Mouse (Mus musculus): ENCODE data around the gene Gstk1. TPM values are rescaled to one million over a fixed set of nuclear protein-coding genes. Genes with fewer than 3 reads are reported as not detected.

The Gstk1 gene
- total and polyA plus RNA-seq, 3 experiments = 87.1 to 167 (median 139) TPM

DNA sequence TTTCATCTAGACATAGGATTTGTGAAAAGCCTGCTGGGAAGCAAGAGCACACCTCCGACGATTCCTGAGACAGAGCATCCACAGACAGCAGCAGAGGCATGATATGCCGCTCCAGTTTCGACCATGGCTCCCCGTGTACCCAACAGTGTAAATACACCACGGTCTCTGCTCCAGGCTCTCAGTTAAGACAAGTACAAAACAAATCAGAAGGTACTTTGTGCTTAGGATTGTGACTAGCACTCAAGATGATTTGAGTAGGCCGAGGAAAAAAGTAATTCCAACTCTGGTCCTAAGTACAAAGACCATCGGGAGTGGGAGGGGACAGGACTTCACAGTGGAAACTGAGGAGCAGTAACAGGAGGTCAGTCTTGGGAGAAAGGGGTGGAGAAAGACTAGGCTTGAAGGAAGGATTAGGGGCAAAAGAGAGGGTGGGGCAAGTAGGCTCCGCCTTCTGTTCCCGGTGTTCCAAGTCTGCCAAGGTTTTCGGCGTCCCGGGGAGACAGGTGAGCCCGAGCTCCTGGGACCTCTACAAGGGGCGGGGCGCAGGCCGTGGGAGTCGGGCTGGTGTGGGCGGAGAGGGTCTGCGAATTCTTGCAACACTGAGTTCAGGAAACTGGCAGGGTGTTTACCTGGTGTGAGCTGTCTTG is 15.9 kb downstream of the Gstk1 start, which contains the start of gene Tmem139:
Gene Tmem139, plus strand, starts transcription at position 447 of the 647 bp plus-strand sequence.
- WGBS = 22% methylated on average over 20 of the region's 20 CpGs

DNA sequence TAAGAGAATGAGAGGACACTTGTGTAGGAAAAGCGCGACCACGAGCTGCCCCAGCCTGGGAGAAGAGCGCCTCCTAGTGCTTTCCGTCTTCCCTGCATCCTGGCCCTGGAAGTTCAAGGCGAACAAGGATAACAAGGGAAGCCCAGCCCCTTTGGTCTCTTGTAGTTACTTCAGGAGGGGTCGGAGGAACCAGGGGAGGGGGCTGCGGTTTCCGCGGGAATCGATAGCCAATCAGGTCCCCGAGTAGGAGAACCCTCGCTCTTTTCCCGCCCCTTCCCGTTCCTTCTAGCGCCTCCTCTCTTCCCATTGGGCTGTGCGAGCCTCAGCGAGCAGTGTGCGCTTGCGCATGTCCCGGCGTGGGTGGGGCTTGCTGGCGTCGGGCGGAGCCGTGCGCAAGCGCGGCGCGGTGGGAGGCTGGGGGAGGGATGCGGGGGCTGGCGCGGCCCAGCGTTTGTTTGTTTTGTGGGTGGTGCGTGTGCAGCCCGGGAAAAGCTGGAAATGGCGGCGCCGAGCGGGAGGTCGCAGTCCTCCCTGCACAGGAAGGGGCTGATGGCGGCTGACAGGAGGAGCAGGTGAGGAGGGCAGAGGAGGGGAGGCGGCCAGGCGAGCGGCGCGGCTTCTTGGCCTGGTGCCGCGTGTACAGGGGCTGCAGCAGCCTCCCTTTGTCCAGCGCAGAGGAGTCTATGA is 19.0 kb downstream of the Gstk1 start, which contains the start of gene Casp2:
Gene Casp2, plus strand, starts transcription at position 360 of the 687 bp plus-strand sequence.
- peak within 1 kb of the TSS; percentile 97 for H3K4me3 ChIP-seq
- intact Hi-C loops (cut with DNase I) = loop anchor here (1.0 to 10.0 kb wide), 6 partner anchors 19 to 500 kb away; partner anchors contain the start of genes Gstk1 and Zyx
- peaks cover 2% of the 10 kb centered on the region for H3K4me1 ChIP-seq (ENCODE audit: control insufficient read depth, insufficient read depth, low read length)
- peak within 1 kb of the TSS; percentile 95 for H3K9ac ChIP-seq (ENCODE audit: low read depth, low read length)
- peak; percentile 98 for DNase-seq
- TF ChIP-seq EP300 (IDR thresholded peaks at IDR 0.05; ENCODE audit: insufficient read depth, low read depth, low read length) (peak; percentile 87; the same call in 1 of the 2 replicates), CTCF (IDR thresholded peaks at IDR 0.05) (peak; percentile 98; the same call in 1 of the 2 replicates), POLR2A (IDR thresholded peaks at IDR 0.05; ENCODE audit: insufficient read depth, low read depth, low read length) (peak; percentile 71)
- H3K36me3 ChIP-seq (ENCODE audit: control insufficient read depth, insufficient read depth, low read length) = peaks cover 9% of the 10 kb centered on the region
- no peaks in the 10 kb centered on the region for H3K79me2 ChIP-seq (replicated peaks; ENCODE audit: control insufficient read depth, insufficient read depth, low read length)
- peak within 1 kb of the TSS; percentile 98 for H3K27ac ChIP-seq
- H3K27me3 ChIP-seq (ENCODE audit: control insufficient read depth, insufficient read depth, low read length) = no peaks in the 10 kb centered on the region
- under 1% methylated on average over 50 of the region's 51 CpGs for WGBS

More for the DNA sequence above, 15.9 kb downstream of the Gstk1 start, which contains the start of gene Tmem139:
- Histone ChIP-seq H3K79me2 (replicated peaks; ENCODE audit: control insufficient read depth, insufficient read depth, low read length) (no peaks in the 10 kb centered on the region), H3K27me3 (ENCODE audit: control insufficient read depth, insufficient read depth, low read length) (no peaks in the 10 kb centered on the region), H3K27ac (no peak within 1 kb of the TSS), H3K36me3 (ENCODE audit: control insufficient read depth, insufficient read depth, low read length) (peaks cover 2% of the 10 kb centered on the region), H3K4me1 (ENCODE audit: control insufficient read depth, insufficient read depth, low read length) (peaks cover 2% of the 10 kb centered on the region), H3K4me3 (no peak within 1 kb of the TSS), H3K9ac (ENCODE audit: low read depth, low read length) (no peak within 1 kb of the TSS)
- TF ChIP-seq POLR2A (IDR thresholded peaks at IDR 0.05; ENCODE audit: insufficient read depth, low read depth, low read length) (no peak), CTCF (IDR thresholded peaks at IDR 0.05) (no peak), EP300 (IDR thresholded peaks at IDR 0.05; ENCODE audit: insufficient read depth, low read depth, low read length) (no peak)
- DNase-seq = no peak
- intact Hi-C loops (cut with DNase I) = loop anchor here (10.0 kb wide), 2 partner anchors 433 to 497 kb away; no protein-coding TSS in a partner anchor

DNA sequence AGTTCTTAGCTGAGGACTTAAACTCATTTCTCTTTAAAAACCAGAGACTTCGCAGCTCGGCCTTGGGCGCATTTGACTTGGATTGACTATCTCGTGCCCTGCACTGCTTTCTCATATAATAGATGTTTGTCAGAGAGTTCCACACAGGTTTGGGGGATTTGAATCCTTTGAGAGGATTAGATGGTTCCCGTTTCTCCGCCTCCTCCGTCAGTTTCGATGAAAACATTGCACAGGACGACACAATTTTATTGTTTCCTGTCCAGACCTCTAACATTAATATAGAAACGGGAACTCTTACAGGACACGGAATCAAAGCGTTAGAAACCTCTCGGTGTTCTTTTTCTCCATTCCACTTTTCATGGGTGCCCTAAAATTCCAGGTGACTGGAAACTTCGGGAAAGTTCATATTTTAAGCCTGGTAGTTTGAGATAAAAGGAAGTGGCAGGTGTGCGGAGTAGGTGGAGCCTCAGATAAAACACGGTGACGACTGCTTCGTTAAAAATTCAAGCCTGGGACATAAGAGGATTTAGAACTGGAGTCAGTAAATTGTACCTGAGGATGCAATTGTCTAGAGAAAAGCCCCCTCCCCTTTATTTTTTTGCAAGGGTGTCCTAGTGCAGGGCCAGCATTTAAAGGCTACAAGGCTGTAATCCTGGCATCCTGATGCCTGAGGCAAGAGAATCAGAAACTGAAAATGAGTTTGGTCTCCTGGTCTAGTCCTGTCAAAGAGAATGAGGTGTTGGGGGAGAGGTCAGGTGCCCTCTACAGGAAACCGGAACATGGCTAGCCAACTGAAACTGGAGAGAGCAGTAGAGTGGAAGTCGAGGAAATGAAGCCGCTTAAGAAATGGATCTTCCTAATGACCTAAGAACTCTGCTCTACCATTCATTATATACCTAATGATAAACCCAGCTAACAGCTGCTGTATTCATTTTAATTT is 19.9 kb downstream of the Gstk1 start:
- Histone ChIP-seq H3K4me3 (peak overlapping the region; percentile 97), H3K79me2 (replicated peaks; ENCODE audit: control insufficient read depth, insufficient read depth, low read length) (no peaks in the 10 kb centered on the region), H3K9ac (ENCODE audit: low read depth, low read length) (peak overlapping the region; percentile 95), H3K27me3 (ENCODE audit: control insufficient read depth, insufficient read depth, low read length) (no peaks in the 10 kb centered on the region), H3K36me3 (ENCODE audit: control insufficient read depth, insufficient read depth, low read length) (peaks cover 17% of the 10 kb centered on the region), H3K27ac (peak overlapping the region; percentile 98), H3K4me1 (ENCODE audit: control insufficient read depth, insufficient read depth, low read length) (peaks cover 2% of the 10 kb centered on the region)
- no peak for DNase-seq
- intact Hi-C loops (cut with DNase I) = loop anchor here (2.0 to 10.0 kb wide), 5 partner anchors 19 to 501 kb away; partner anchors contain the start of gene Zyx
- WGBS = under 1% methylated on average over 21 of the region's 21 CpGs
- TF ChIP-seq CTCF (IDR thresholded peaks at IDR 0.05) (no peak), POLR2A (IDR thresholded peaks at IDR 0.05; ENCODE audit: insufficient read depth, low read depth, low read length) (no peak), EP300 (IDR thresholded peaks at IDR 0.05; ENCODE audit: insufficient read depth, low read depth, low read length) (no peak)

DNA sequence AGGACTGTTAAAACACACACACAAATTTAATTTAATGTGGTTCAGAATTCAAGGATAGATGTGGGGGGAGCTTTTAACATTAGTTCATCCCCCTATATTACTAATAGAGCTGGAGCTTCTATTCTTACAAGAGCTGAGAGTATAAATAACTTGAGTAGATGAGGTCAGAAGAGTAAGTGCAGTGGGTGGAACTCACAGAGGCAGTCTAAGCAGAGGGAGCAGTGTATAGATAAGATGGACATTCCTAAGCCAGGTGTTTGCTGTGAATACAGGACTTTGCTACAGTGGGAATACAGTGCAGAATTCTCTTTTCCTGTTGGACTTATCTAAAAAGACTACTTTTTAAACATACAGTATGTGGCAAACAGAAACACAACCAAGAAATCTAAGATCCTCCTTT is 25.1 kb downstream of the Gstk1 start:
- H3K79me2 ChIP-seq (replicated peaks; ENCODE audit: control insufficient read depth, insufficient read depth, low read length) = no peaks in the 10 kb centered on the region
- TF ChIP-seq CTCF (IDR thresholded peaks at IDR 0.05) = no peak
- TF ChIP-seq POLR2A (IDR thresholded peaks at IDR 0.05; ENCODE audit: insufficient read depth, low read depth, low read length) = no peak
- no peak for TF ChIP-seq EP300 (IDR thresholded peaks at IDR 0.05; ENCODE audit: insufficient read depth, low read depth, low read length)
- no peak overlapping the region for H3K27ac ChIP-seq
- peaks cover 32% of the 10 kb centered on the region for H3K36me3 ChIP-seq (ENCODE audit: control insufficient read depth, insufficient read depth, low read length)
- H3K4me1 ChIP-seq (ENCODE audit: control insufficient read depth, insufficient read depth, low read length) = peaks cover 2% of the 10 kb centered on the region
- H3K4me3 ChIP-seq = no peak overlapping the region
- no peak for DNase-seq
- H3K9ac ChIP-seq (ENCODE audit: low read depth, low read length) = no peak overlapping the region
- intact Hi-C loops (cut with DNase I) = no loop called here
- no peaks in the 10 kb centered on the region for H3K27me3 ChIP-seq (ENCODE audit: control insufficient read depth, insufficient read depth, low read length)

DNA sequence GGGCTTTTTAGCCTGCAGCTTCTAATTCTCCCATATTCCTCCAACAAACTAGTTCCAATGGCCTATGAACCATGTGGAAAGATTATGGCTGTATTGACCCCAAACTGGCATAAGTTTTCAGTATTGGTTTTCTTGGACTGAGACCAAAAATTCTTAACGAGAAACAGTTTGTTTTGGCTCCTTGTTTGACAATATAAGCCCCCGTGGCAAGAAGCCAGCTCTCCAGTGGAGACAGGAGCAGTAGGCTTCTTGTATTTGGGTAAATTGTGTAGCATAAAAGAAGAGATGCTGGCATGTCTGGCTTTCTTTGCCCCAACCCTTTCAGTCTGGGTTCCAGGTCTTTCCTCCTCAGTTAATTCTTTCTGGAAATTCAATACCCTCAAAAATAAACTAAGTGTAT is 30.4 kb downstream of the Gstk1 start:
- no peaks in the 10 kb centered on the region for H3K79me2 ChIP-seq (replicated peaks; ENCODE audit: control insufficient read depth, insufficient read depth, low read length)
- no peak overlapping the region for H3K9ac ChIP-seq (ENCODE audit: low read depth, low read length)
- 31% methylated on average over 2 of the region's 2 CpGs for WGBS
- H3K36me3 ChIP-seq (ENCODE audit: control insufficient read depth, insufficient read depth, low read length) = peaks cover 15% of the 10 kb centered on the region
- no peak overlapping the region for H3K27ac ChIP-seq
- no peaks in the 10 kb centered on the region for H3K27me3 ChIP-seq (ENCODE audit: control insufficient read depth, insufficient read depth, low read length)
- no peaks in the 10 kb centered on the region for H3K4me1 ChIP-seq (ENCODE audit: control insufficient read depth, insufficient read depth, low read length)
- no peak for TF ChIP-seq POLR2A (IDR thresholded peaks at IDR 0.05; ENCODE audit: insufficient read depth, low read depth, low read length)
- TF ChIP-seq EP300 (IDR thresholded peaks at IDR 0.05; ENCODE audit: insufficient read depth, low read depth, low read length) = no peak
- TF ChIP-seq CTCF (IDR thresholded peaks at IDR 0.05) = no peak
- DNase-seq = no peak
- intact Hi-C loops (cut with DNase I) = no loop called here
- H3K4me3 ChIP-seq = no peak overlapping the region

Data from heart, adult 2 months (tissue).